15 mouse cellular contexts compared by ENCODE assay signal in genomic region chr1:168225595-168226127, GRCm38 (mm10).
DNase-seq lines count a peak whose midpoint lies in the region; ATAC-seq and TF ChIP-seq lines count a peak whose summit lies in the region.
"Had no signal": no experiment of that assay in that cellular context is flagged by ENCODE, and none has a peak within 500 bp of the region (broad histone marks: within the 10 kb centered on the region; RNA-seq: fewer than 3 reads in every experiment).

No protein-coding gene starts in this region.

- H3K9ac ChIP-seq in hindbrain, embryonic 12.5 days: no peak overlapping the region
- H3K9ac ChIP-seq in hindbrain, embryonic 11.5 days (ENCODE audit: low read depth, low read length): no peak overlapping the region
- no peak overlapping the region for H3K9ac ChIP-seq in midbrain, embryonic 14.5 days (replicated peaks; ENCODE audit: low read length)
- H3K9ac ChIP-seq in hindbrain, postnatal 0 days (replicated peaks; ENCODE audit: low read length): no peak overlapping the region
- H3K9ac ChIP-seq: neural tube, embryonic 12.5 days had no signal

- peak overlapping the region; percentile 30 for H3K27ac ChIP-seq in hindbrain, embryonic 12.5 days
- no peak overlapping the region for H3K27ac ChIP-seq in hindbrain, embryonic 11.5 days (ENCODE audit: low read depth, low read length)
- peak overlapping the region; percentile 55 for H3K27ac ChIP-seq in midbrain, embryonic 14.5 days (replicated peaks; ENCODE audit: low read depth, low read length)
- no peak overlapping the region for H3K27ac ChIP-seq in midbrain, embryonic 10.5 days (replicated peaks)
- H3K27ac ChIP-seq in hindbrain, postnatal 0 days: no peak overlapping the region; the same call in 1 of the 2 replicates
- H3K27ac ChIP-seq: gastrocnemius, adult 2 months; neural tube, embryonic 12.5 days had no signal

- no peak overlapping the region for H3K4me3 ChIP-seq in hindbrain, embryonic 12.5 days
- H3K4me3 ChIP-seq in hindbrain, embryonic 11.5 days (ENCODE audit: low read depth, low read length): no peak overlapping the region
- no peak overlapping the region for H3K4me3 ChIP-seq in midbrain, embryonic 14.5 days (replicated peaks; ENCODE audit: low read depth, low read length)
- H3K4me3 ChIP-seq in midbrain, embryonic 10.5 days: no peak overlapping the region
- no peak overlapping the region for H3K4me3 ChIP-seq in hindbrain, postnatal 0 days (ENCODE audit: low read length)
- H3K4me3 ChIP-seq: gastrocnemius, adult 2 months; neural tube, embryonic 12.5 days had no signal

- H3K4me1 ChIP-seq in hindbrain, embryonic 12.5 days: peaks cover 45% of the 10 kb centered on the region
- no peaks in the 10 kb centered on the region for H3K4me1 ChIP-seq in hindbrain, embryonic 11.5 days (replicated peaks; ENCODE audit: control insufficient read depth, insufficient read depth, low read length)
- peaks cover 66% of the 10 kb centered on the region for H3K4me1 ChIP-seq in midbrain, embryonic 14.5 days (ENCODE audit: control insufficient read depth, insufficient read depth, low read length)
- H3K4me1 ChIP-seq in midbrain, embryonic 10.5 days: peaks cover 43% of the 10 kb centered on the region
- peaks cover 26% of the 10 kb centered on the region for H3K4me1 ChIP-seq in hindbrain, postnatal 0 days (ENCODE audit: insufficient read depth, low read length)

- H3K27me3 ChIP-seq in hindbrain, embryonic 12.5 days: no peaks in the 10 kb centered on the region
- no peaks in the 10 kb centered on the region for H3K27me3 ChIP-seq in hindbrain, embryonic 11.5 days (ENCODE audit: control insufficient read depth, insufficient read depth, low read length)
- no peaks in the 10 kb centered on the region for H3K27me3 ChIP-seq in midbrain, embryonic 14.5 days (ENCODE audit: control insufficient read depth, insufficient read depth, low read length)
- H3K27me3 ChIP-seq in midbrain, embryonic 10.5 days (ENCODE audit: low read depth, poor library complexity, severe bottlenecking): no peaks in the 10 kb centered on the region
- no peaks in the 10 kb centered on the region for H3K27me3 ChIP-seq in hindbrain, postnatal 0 days (ENCODE audit: insufficient read depth, low read length)
- H3K27me3 ChIP-seq: neural tube, embryonic 12.5 days had no signal

- H3K36me3 ChIP-seq in hindbrain, embryonic 12.5 days: no peaks in the 10 kb centered on the region
- no peaks in the 10 kb centered on the region for H3K36me3 ChIP-seq in hindbrain, embryonic 11.5 days (ENCODE audit: control insufficient read depth, insufficient read depth, low read length)
- H3K36me3 ChIP-seq in midbrain, embryonic 14.5 days (ENCODE audit: control insufficient read depth, insufficient read depth, low read length): no peaks in the 10 kb centered on the region
- no peaks in the 10 kb centered on the region for H3K36me3 ChIP-seq in midbrain, embryonic 10.5 days
- H3K36me3 ChIP-seq in hindbrain, postnatal 0 days (ENCODE audit: insufficient read depth, low read length): no peaks in the 10 kb centered on the region
- H3K36me3 ChIP-seq: neural tube, embryonic 12.5 days had no signal

- DNase-seq in hindbrain, embryonic 11.5 days (ENCODE audit: low spot score): no peak
- peak; percentile 40 for DNase-seq in midbrain, embryonic 14.5 days
- no peak for DNase-seq in midbrain, embryonic 10.5 days (ENCODE audit: low spot score)
- DNase-seq in hindbrain, postnatal 0 days (ENCODE audit: low spot score): peak; percentile 38
- DNase-seq in thymus, postnatal 0 days (ENCODE audit: low spot score): no peak
- DNase-seq in c-Kit-positive CD71-positive TER-119-positive erythroid progenitor cells, embryonic 14.5 days (ENCODE audit: low spot score): no peak
- DNase-seq: adrenal gland, adult 8-10 months; cerebellum, adult 9-10 months; kidney, adult 18-20 months; kidney, postnatal 4 days; lung, postnatal 36 days; spleen, adult 18-20 months had no signal

- no peak for TF ChIP-seq CTCF in hindbrain, postnatal 0 days (IDR thresholded peaks at IDR 0.05; ENCODE audit: low read depth)

- no peaks in the 10 kb centered on the region for H3K9me3 ChIP-seq in hindbrain, embryonic 12.5 days (replicated peaks)
- H3K9me3 ChIP-seq in hindbrain, embryonic 11.5 days (ENCODE audit: control insufficient read depth, low read length): no peaks in the 10 kb centered on the region
- no peaks in the 10 kb centered on the region for H3K9me3 ChIP-seq in midbrain, embryonic 14.5 days (ENCODE audit: control insufficient read depth, low read length)
- H3K9me3 ChIP-seq in midbrain, embryonic 10.5 days (replicated peaks): no peaks in the 10 kb centered on the region
- H3K9me3 ChIP-seq in hindbrain, postnatal 0 days (ENCODE audit: low read length): no peaks in the 10 kb centered on the region
- H3K9me3 ChIP-seq: neural tube, embryonic 12.5 days had no signal

- 86% methylated on average over 7 of the region's 7 CpGs for WGBS in hindbrain, embryonic 12.5 days
- WGBS in hindbrain, embryonic 11.5 days: 92% methylated on average over 7 of the region's 7 CpGs
- 84% methylated on average over 7 of the region's 7 CpGs for WGBS in midbrain, embryonic 14.5 days
- 90% methylated on average over 7 of the region's 7 CpGs for WGBS in midbrain, embryonic 10.5 days
- 63% methylated on average over 7 of the region's 7 CpGs for WGBS in hindbrain, postnatal 0 days

- ATAC-seq in hindbrain, embryonic 12.5 days (ENCODE audit: low FRiP score): no peak
- ATAC-seq in hindbrain, embryonic 11.5 days (ENCODE audit: low FRiP score): no peak
- ATAC-seq in midbrain, embryonic 14.5 days (ENCODE audit: low FRiP score, low TSS enrichment): no peak
- no peak for ATAC-seq in hindbrain, postnatal 0 days

- no peak overlapping the region for H3K4me2 ChIP-seq in hindbrain, embryonic 12.5 days (replicated peaks)
- H3K4me2 ChIP-seq in hindbrain, embryonic 11.5 days (replicated peaks; ENCODE audit: low read depth, low read length): no peak overlapping the region
- no peak overlapping the region for H3K4me2 ChIP-seq in midbrain, embryonic 14.5 days (ENCODE audit: low read length)
- H3K4me2 ChIP-seq in hindbrain, postnatal 0 days (ENCODE audit: low read depth, low read length): no peak overlapping the region
- H3K4me2 ChIP-seq: neural tube, embryonic 12.5 days had no signal

Comparison
In these comparisons a context has a peak if more than half of its experiments do, and no peak if none do; other contexts are left out.
1. H3K27ac ChIP-seq: peak in hindbrain, embryonic 12.5 days (single experiment) and midbrain, embryonic 14.5 days (single experiment); none in hindbrain, embryonic 11.5 days (single experiment), midbrain, embryonic 10.5 days (single experiment) and hindbrain, postnatal 0 days (single experiment).
2. DNase-seq: peak in midbrain, embryonic 14.5 days (single experiment) and hindbrain, postnatal 0 days (single experiment); none in hindbrain, embryonic 11.5 days (single experiment), midbrain, embryonic 10.5 days (single experiment), thymus, postnatal 0 days (single experiment) and c-Kit-positive CD71-positive TER-119-positive erythroid progenitor cells, embryonic 14.5 days (single experiment).